Mouse (Mus musculus) adrenal gland, postnatal 10 days (tissue): ENCODE data around the gene H2-M10.5. TPM values are rescaled to one million over a fixed set of nuclear protein-coding genes. Genes with fewer than 3 reads are reported as not detected.
"Not testable (repeated sequence)": the region's sequence is repeated elsewhere in the genome, so short reads cannot be mapped to it uniquely, and the experiment has no call there.

ENCODE experiments used
- DNase-seq: peaks from one replicate; pipeline ENCODE4 v3.0.0; 2021; ENCODE audit warnings: mixed read lengths
- long read RNA-seq, 2 experiments: library from polyadenylated mRNA; stranded (forward); transcript quantifications; one replicate each; pipeline ENCODE4 v2.0.0; 2021
- total RNA-seq, 2 experiments: library from RNA; stranded (reverse); gene quantifications; 2 replicates each; pipeline ENCODE4 v1.2.3; 2021

Gene H2-M10.5
- not detected for total RNA-seq
- long read RNA-seq, experiment 1 = 0 reads
- long read RNA-seq, experiment 2 = 0 reads

- DNase-seq = not testable (repeated sequence)
Observed at GRCm38 (mm10) chr17:36772610-36773009, at the start of gene H2-M10.5. H2-M10.5 (plus strand) TSS chr17:36772910.

- peak; percentile 1 for DNase-seq
Observed at GRCm38 (mm10) chr17:36726046-36726445, 46.7 kb upstream of the H2-M10.5 start.

GRCm38 (mm10) chr17:36763816-36764215, 8.9 kb upstream of the H2-M10.5 start:
- DNase-seq = no peak

- DNase-seq = peak; percentile 36
Observed at GRCm38 (mm10) chr17:36764244-36764643, 8.5 kb upstream of the H2-M10.5 start.

GRCm38 (mm10) chr17:36765403-36765802, 7.3 kb upstream of the H2-M10.5 start:
- peak; percentile 33 for DNase-seq

- DNase-seq = no peak
Observed at GRCm38 (mm10) chr17:36781533-36781932, 8.8 kb downstream of the H2-M10.5 start.

GRCm38 (mm10) chr17:36786483-36786886, 13.8 kb downstream of the H2-M10.5 start:
- peak; percentile 32 for DNase-seq

GRCm38 (mm10) chr17:36788351-36788750, 15.6 kb downstream of the H2-M10.5 start:
- DNase-seq = no peak

- peak; percentile 76 for DNase-seq
Observed at GRCm38 (mm10) chr17:36788801-36789200, 16.1 kb downstream of the H2-M10.5 start.

GRCm38 (mm10) chr17:36799493-36799892, 26.8 kb downstream of the H2-M10.5 start:
- no peak for DNase-seq

GRCm38 (mm10) chr17:36799921-36800462, 27.3 kb downstream of the H2-M10.5 start:
- DNase-seq = not testable (repeated sequence)

GRCm38 (mm10) chr17:36811871-36812270, 39.2 kb downstream of the H2-M10.5 start, which contains the start of gene H2-M10.6:
H2-M10.6 (plus strand) TSS chr17:36812171.
- DNase-seq = no peak

- DNase-seq = peak; percentile 71
Observed at GRCm38 (mm10) chr17:36824005-36824404, 51.3 kb downstream of the H2-M10.5 start.

- DNase-seq = no peak
Observed at GRCm38 (mm10) chr17:36825525-36825924, 52.8 kb downstream of the H2-M10.5 start.

Other genes with a start within 250 kb of the H2-M10.5 start
- gene H2-M11, start 225.8 kb upstream of the H2-M10.5 start, total RNA-seq = not detected
- under 1 TPM; 0.51 to 0.93 TPM for gene H2-M9, start 130.2 kb upstream of the H2-M10.5 start, total RNA-seq
- gene H2-M1, start 100.7 kb upstream of the H2-M10.5 start, total RNA-seq = not detected
- not detected for gene H2-M10.6, start 39.3 kb downstream of the H2-M10.5 start, total RNA-seq
- gene Trim26, start 64.2 kb downstream of the H2-M10.5 start, total RNA-seq = 10 to 100 TPM; 43.1 to 49.5 TPM
- not detected for gene Trim15, start 94.3 kb downstream of the H2-M10.5 start, total RNA-seq
- gene Trim10, start 96.7 kb downstream of the H2-M10.5 start, total RNA-seq = 1 to 10 TPM; 2.1 to 5.4 TPM
- gene Trim40, start 117.2 kb downstream of the H2-M10.5 start, total RNA-seq = not detected
- not detected for gene Trim31, start 125.2 kb downstream of the H2-M10.5 start, total RNA-seq
- under 1 TPM in 1 of 2 experiments, not detected in 1; 0.33 TPM for gene Rnf39, start 170.0 kb downstream of the H2-M10.5 start, total RNA-seq
- 10 to 100 TPM; 58.5 to 62.7 TPM for gene Ppp1r11, start 178.8 kb downstream of the H2-M10.5 start, total RNA-seq
- gene Znrd1, start 185.6 kb downstream of the H2-M10.5 start, total RNA-seq = 10 to 100 TPM; 34.5 to 40.5 TPM
- gene Znrd1as, start 185.7 kb downstream of the H2-M10.5 start, total RNA-seq = 10 to 100 TPM; 10.1 to 11.1 TPM
- not detected for gene 2410137M14Rik, start 208.3 kb downstream of the H2-M10.5 start, total RNA-seq
- gene H2-M5, start 216.6 kb downstream of the H2-M10.5 start, total RNA-seq = not detected
- gene Zfp57, start 228.3 kb downstream of the H2-M10.5 start, total RNA-seq = 1 to 10 TPM; 4.0 to 7.7 TPM